Mouse (Mus musculus): ENCODE measurements around the gene Thap12. TPM values are rescaled to one million over a fixed set of nuclear protein-coding genes. Genes with fewer than 3 reads are reported as not detected.
A peak's percentile ranks its signal among the peaks of the same experiment; 100 is the strongest.

The Thap12 gene
- polyA plus RNA-seq, 1 experiment = 38.9 TPM

DNA sequence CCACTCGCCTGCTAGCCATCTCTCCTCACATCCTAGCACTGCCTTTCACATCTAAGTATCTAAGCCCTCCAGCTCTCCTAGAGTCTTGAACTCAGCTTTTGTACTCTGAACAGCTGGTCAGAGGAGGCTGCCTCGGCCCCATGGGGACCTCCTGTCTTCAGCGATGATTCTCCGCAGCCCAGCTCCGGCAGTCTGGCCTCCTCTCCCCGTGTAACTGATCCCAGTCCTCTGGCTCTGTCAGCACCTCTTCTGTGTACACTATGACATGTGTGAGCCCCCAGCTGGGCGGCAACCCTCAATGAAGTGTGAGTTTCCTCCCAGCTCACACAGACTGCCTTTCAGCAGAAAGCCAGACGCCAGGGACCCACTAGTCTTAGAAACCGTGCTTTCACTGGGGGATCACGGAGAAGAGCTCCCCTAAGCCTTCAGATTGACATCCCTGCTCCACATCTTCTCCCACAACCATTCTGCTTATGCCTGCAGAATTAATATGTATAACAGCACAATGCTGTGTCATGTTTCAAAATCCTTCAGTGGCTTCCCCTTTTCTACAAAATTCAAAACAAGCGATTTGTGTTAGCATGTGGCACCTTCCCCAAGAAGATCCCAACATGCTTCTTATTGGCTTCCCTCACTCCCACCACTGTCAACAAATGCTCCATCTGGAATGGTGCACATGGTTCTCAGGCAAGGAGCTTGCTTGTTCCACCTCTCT is 30.5 kb upstream of the Thap12 start:
- Histone ChIP-seq H3K4me3 (ENCODE audit: insufficient read depth, low read length) (no peak overlapping the region), H3K27ac (ENCODE audit: insufficient read depth, low read length) (no peak overlapping the region), H3K4me1 (ENCODE audit: control insufficient read depth, insufficient read depth, low read length) (no peaks in the 10 kb centered on the region)
- TF ChIP-seq CTCF (IDR thresholded peaks at IDR 0.05; ENCODE audit: extremely low read depth, insufficient read depth, low read length) = no peak
- TF ChIP-seq POLR2A (IDR thresholded peaks at IDR 0.05; ENCODE audit: extremely low read depth, insufficient read depth, low read length) = no peak

- no peak overlapping the region for H3K27ac ChIP-seq (ENCODE audit: insufficient read depth, low read length)
- TF ChIP-seq POLR2A (IDR thresholded peaks at IDR 0.05; ENCODE audit: extremely low read depth, insufficient read depth, low read length) = no peak
- TF ChIP-seq CTCF (IDR thresholded peaks at IDR 0.05; ENCODE audit: extremely low read depth, insufficient read depth, low read length) = no peak
- no peak overlapping the region for H3K4me3 ChIP-seq (ENCODE audit: insufficient read depth, low read length)
- no peaks in the 10 kb centered on the region for H3K4me1 ChIP-seq (ENCODE audit: control insufficient read depth, insufficient read depth, low read length)
These were observed 28.6 kb upstream of the Thap12 start for GRCm38 (mm10) chr7:98674344-98674743.

DNA sequence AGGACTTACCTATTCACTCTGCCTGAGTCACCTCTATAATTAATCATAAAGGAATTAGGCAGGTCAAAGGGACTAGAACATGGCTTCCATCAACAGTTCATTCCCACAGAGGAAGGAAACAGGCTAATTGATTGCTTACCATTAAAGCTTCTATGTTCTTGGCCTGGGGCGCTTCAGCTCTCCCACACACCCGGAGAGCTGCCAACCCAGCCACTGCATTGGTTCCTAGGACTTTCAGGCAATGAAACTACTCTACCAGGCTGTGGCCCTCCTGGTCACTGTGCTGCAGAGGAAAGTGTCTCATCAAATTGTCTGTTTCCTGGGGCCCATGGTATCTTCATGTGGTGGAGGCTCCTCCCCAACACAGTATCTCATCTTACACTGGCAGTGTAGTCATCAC is 25.4 kb upstream of the Thap12 start:
- TF ChIP-seq POLR2A (IDR thresholded peaks at IDR 0.05; ENCODE audit: extremely low read depth, insufficient read depth, low read length) (no peak), CTCF (IDR thresholded peaks at IDR 0.05; ENCODE audit: extremely low read depth, insufficient read depth, low read length) (no peak)
- Histone ChIP-seq H3K4me1 (ENCODE audit: control insufficient read depth, insufficient read depth, low read length) (no peaks in the 10 kb centered on the region), H3K4me3 (ENCODE audit: insufficient read depth, low read length) (no peak overlapping the region), H3K27ac (ENCODE audit: insufficient read depth, low read length) (no peak overlapping the region)

- no peak overlapping the region for H3K4me3 ChIP-seq (ENCODE audit: insufficient read depth, low read length)
- H3K4me1 ChIP-seq (ENCODE audit: control insufficient read depth, insufficient read depth, low read length) = no peaks in the 10 kb centered on the region
- TF ChIP-seq CTCF (IDR thresholded peaks at IDR 0.05; ENCODE audit: extremely low read depth, insufficient read depth, low read length) (no peak), POLR2A (IDR thresholded peaks at IDR 0.05; ENCODE audit: extremely low read depth, insufficient read depth, low read length) (no peak)
- no peak overlapping the region for H3K27ac ChIP-seq (ENCODE audit: insufficient read depth, low read length)
These were observed 24.5 kb upstream of the Thap12 start for GRCm38 (mm10) chr7:98678441-98678840.

GRCm38 (mm10) chr7:98680691-98681090 is 22.2 kb upstream of the Thap12 start:
- Histone ChIP-seq H3K4me1 (ENCODE audit: control insufficient read depth, insufficient read depth, low read length) (no peaks in the 10 kb centered on the region), H3K4me3 (ENCODE audit: insufficient read depth, low read length) (no peak overlapping the region), H3K27ac (ENCODE audit: insufficient read depth, low read length) (no peak overlapping the region)
- TF ChIP-seq CTCF (IDR thresholded peaks at IDR 0.05; ENCODE audit: extremely low read depth, insufficient read depth, low read length) (no peak), POLR2A (IDR thresholded peaks at IDR 0.05; ENCODE audit: extremely low read depth, insufficient read depth, low read length) (no peak)

GRCm38 (mm10) chr7:98682821-98683220 is 20.1 kb upstream of the Thap12 start:
- no peak overlapping the region for H3K27ac ChIP-seq (ENCODE audit: insufficient read depth, low read length)
- TF ChIP-seq POLR2A (IDR thresholded peaks at IDR 0.05; ENCODE audit: extremely low read depth, insufficient read depth, low read length) (no peak), CTCF (IDR thresholded peaks at IDR 0.05; ENCODE audit: extremely low read depth, insufficient read depth, low read length) (no peak)
- H3K4me3 ChIP-seq (ENCODE audit: insufficient read depth, low read length) = no peak overlapping the region
- H3K4me1 ChIP-seq (ENCODE audit: control insufficient read depth, insufficient read depth, low read length) = no peaks in the 10 kb centered on the region

GRCm38 (mm10) chr7:98685895-98686294 is 17.0 kb upstream of the Thap12 start:
- Histone ChIP-seq H3K27ac (ENCODE audit: insufficient read depth, low read length) (no peak overlapping the region), H3K4me3 (ENCODE audit: insufficient read depth, low read length) (no peak overlapping the region), H3K4me1 (ENCODE audit: control insufficient read depth, insufficient read depth, low read length) (no peaks in the 10 kb centered on the region)
- TF ChIP-seq CTCF (IDR thresholded peaks at IDR 0.05; ENCODE audit: extremely low read depth, insufficient read depth, low read length) = peak; percentile 34; the same call in 1 of the 2 replicates
- TF ChIP-seq POLR2A (IDR thresholded peaks at IDR 0.05; ENCODE audit: extremely low read depth, insufficient read depth, low read length) = no peak

- TF ChIP-seq CTCF (IDR thresholded peaks at IDR 0.05; ENCODE audit: extremely low read depth, insufficient read depth, low read length) (no peak), POLR2A (IDR thresholded peaks at IDR 0.05; ENCODE audit: extremely low read depth, insufficient read depth, low read length) (no peak)
- H3K27ac ChIP-seq (ENCODE audit: insufficient read depth, low read length) = no peak overlapping the region
- H3K4me1 ChIP-seq (ENCODE audit: control insufficient read depth, insufficient read depth, low read length) = no peaks in the 10 kb centered on the region; the same call in 1 of the 2 replicates
- H3K4me3 ChIP-seq (ENCODE audit: insufficient read depth, low read length) = no peak overlapping the region
These were observed 12.8 kb upstream of the Thap12 start for GRCm38 (mm10) chr7:98690126-98690525.

DNA sequence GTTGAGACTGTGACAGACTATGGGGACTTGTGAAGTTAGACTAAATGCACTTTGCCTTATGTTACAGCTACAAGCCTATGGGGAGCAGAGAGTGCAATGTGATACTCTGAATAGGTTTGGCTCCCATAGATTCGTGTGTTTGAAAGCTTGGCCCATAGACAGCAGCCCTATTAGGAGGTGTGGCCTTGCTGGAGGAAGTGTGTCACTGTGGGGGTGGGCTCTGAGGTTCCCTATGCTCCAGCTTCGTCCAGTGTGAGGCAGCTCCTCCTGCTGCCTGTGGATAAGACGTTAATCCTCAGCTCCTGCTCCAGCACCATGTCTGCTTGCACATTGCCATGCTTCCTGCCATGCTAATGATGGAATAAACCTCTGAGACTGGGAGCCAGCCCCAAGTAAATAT is 12.1 kb upstream of the Thap12 start:
- Histone ChIP-seq H3K27ac (ENCODE audit: insufficient read depth, low read length) (no peak overlapping the region), H3K4me1 (ENCODE audit: control insufficient read depth, insufficient read depth, low read length) (no peaks in the 10 kb centered on the region; the same call in 1 of the 2 replicates), H3K4me3 (ENCODE audit: insufficient read depth, low read length) (no peak overlapping the region)
- TF ChIP-seq POLR2A (IDR thresholded peaks at IDR 0.05; ENCODE audit: extremely low read depth, insufficient read depth, low read length) (no peak), CTCF (IDR thresholded peaks at IDR 0.05; ENCODE audit: extremely low read depth, insufficient read depth, low read length) (no peak)

All from cortical plate, adult 2 months (tissue).